Mouse (Mus musculus) myocyte (in vitro differentiated cells): ENCODE data around the gene Oprd1. TPM values are rescaled to one million over a fixed set of nuclear protein-coding genes. Genes with fewer than 3 reads are reported as not detected.

ENCODE experiments used
- H3K27me3 ChIP-seq: one replicate; pipeline ENCODE4 v1.6.1; 2011; ENCODE audit not compliant: control insufficient read depth, insufficient read depth, insufficient read length
- H3K36me3 ChIP-seq: one replicate; pipeline ENCODE4 v1.6.1; 2011; ENCODE audit not compliant: control insufficient read depth, insufficient read depth
- H3K4me2 ChIP-seq: one replicate; pipeline ENCODE4 v1.6.1; 2011; ENCODE audit warnings: low read depth, control low read depth
- H3K4me3 ChIP-seq: one replicate; pipeline ENCODE4 v1.5.1; 2011; ENCODE audit warnings: mild to moderate bottlenecking, control low read depth, moderate library complexity
- H3K79me2 ChIP-seq: one replicate; pipeline ENCODE4 v1.6.1; 2011; ENCODE audit not compliant: control insufficient read depth, insufficient read depth
- H3ac ChIP-seq: one replicate; pipeline ENCODE4 v1.6.1; 2011; ENCODE audit not compliant: control insufficient read depth, insufficient read length
- CEBPB ChIP-seq: IDR thresholded peaks from 2 replicates; pipeline ENCODE4 v1.6.1; 2011; ENCODE audit warnings: mild to moderate bottlenecking, moderate library complexity; ENCODE audit not compliant: poor library complexity, insufficient read depth, severe bottlenecking
- E2F4 ChIP-seq: IDR thresholded peaks from one replicate; pipeline ENCODE4 v1.6.1; 2011; ENCODE audit warnings: mild to moderate bottlenecking, control low read depth, moderate library complexity; ENCODE audit not compliant: insufficient read depth
- MAX ChIP-seq: IDR thresholded peaks from one replicate; pipeline ENCODE4 v1.6.1; 2011; ENCODE audit warnings: low read depth, mild to moderate bottlenecking, control low read depth
- MYOD1 ChIP-seq, 3 experiments: IDR thresholded peaks; one replicate each; pipeline ENCODE4 v1.6.1; 2011; ENCODE audit warnings: control low read depth in 2 of 3, low read depth in 2 of 3, mild to moderate bottlenecking in 2 of 3, moderate library complexity in 1 of 3; ENCODE audit not compliant: insufficient read length in 2 of 3, control insufficient read depth in 1 of 3
- MYOG ChIP-seq, 3 experiments: IDR thresholded peaks; one replicate each; pipeline ENCODE4 v1.6.1; 2011; ENCODE audit warnings: control low read depth in 2 of 3, low read depth in 2 of 3, mild to moderate bottlenecking in 2 of 3; ENCODE audit not compliant: insufficient read length in 2 of 3, control insufficient read depth in 1 of 3, insufficient read depth in 1 of 3
- POLR2A ChIP-seq: IDR thresholded peaks from one replicate; pipeline ENCODE4 v1.6.1; 2011; ENCODE audit warnings: low read depth, mild to moderate bottlenecking, control low read depth, moderate library complexity; ENCODE audit not compliant: insufficient read length
- POLR2AphosphoS2 ChIP-seq: IDR thresholded peaks from one replicate; pipeline ENCODE4 v1.6.1; 2011; ENCODE audit warnings: low read depth, control low read depth; ENCODE audit not compliant: insufficient read length
- REST ChIP-seq: IDR thresholded peaks from one replicate; pipeline ENCODE4 v1.6.1; 2011; ENCODE audit warnings: mild to moderate bottlenecking, control low read depth, moderate library complexity; ENCODE audit not compliant: insufficient read depth, insufficient read length
- SRF ChIP-seq: IDR thresholded peaks from one replicate; pipeline ENCODE4 v1.6.1; 2011; ENCODE audit warnings: low read depth; ENCODE audit not compliant: control insufficient read depth, insufficient read length
- TCF12 ChIP-seq: IDR thresholded peaks from one replicate; pipeline ENCODE4 v1.6.1; 2011; ENCODE audit warnings: mild to moderate bottlenecking, control low read depth; ENCODE audit not compliant: poor library complexity, insufficient read depth, severe bottlenecking
- TCF3 ChIP-seq: IDR thresholded peaks from one replicate; pipeline ENCODE4 v1.6.1; 2011; ENCODE audit warnings: low read depth, control low read depth; ENCODE audit not compliant: insufficient read length
- USF1 ChIP-seq: IDR thresholded peaks from one replicate; pipeline ENCODE4 v1.6.1; 2011; ENCODE audit warnings: low read depth, mild to moderate bottlenecking, control low read depth, moderate library complexity
- polyA plus RNA-seq: library from polyadenylated mRNA; unstranded; fragments of >200 nt; fragmentation: generic; extraction: Trizol; gene quantifications from one replicate; pipeline ENCODE4 v1.2.1, GENCODE M21; 2012; ENCODE audit warnings: missing spikeins

The Oprd1 gene
- polyA plus RNA-seq, 1 experiment: not detected

- Histone ChIP-seq H3K4me2 (no peak overlapping the region), H3K79me2 (no peaks in the 10 kb centered on the region), H3K36me3 (no peaks in the 10 kb centered on the region), H3K27me3 (peaks cover 71% of the 10 kb centered on the region), H3ac (no peak overlapping the region), H3K4me3 (no peak overlapping the region)
- TF ChIP-seq POLR2AphosphoS2: no peak
- no peak for TF ChIP-seq USF1
- TF ChIP-seq MYOG (IDR thresholded peaks at IDR 0.05; ENCODE audit: control insufficient read depth in 1 of 3, insufficient read depth in 1 of 3, insufficient read length in 2 of 3, low read depth in 2 of 3): no peak
- TF ChIP-seq TCF3: no peak
- no peak for TF ChIP-seq E2F4
- TF ChIP-seq REST: no peak
- no peak for TF ChIP-seq SRF
- no peak for TF ChIP-seq POLR2A
- no peak for TF ChIP-seq CEBPB
- no peak for TF ChIP-seq MAX
- TF ChIP-seq TCF12: no peak
Measured at GRCm38 (mm10) chr4:132119566-132119965, 24.7 kb downstream of the Oprd1 start.

- no peak for TF ChIP-seq TCF12
- no peak for TF ChIP-seq MYOG (IDR thresholded peaks at IDR 0.05; ENCODE audit: control insufficient read depth in 1 of 3, insufficient read depth in 1 of 3, insufficient read length in 2 of 3, low read depth in 2 of 3)
- no peak for TF ChIP-seq MAX
- TF ChIP-seq POLR2A: no peak
- TF ChIP-seq REST: no peak
- no peak for TF ChIP-seq TCF3
- no peak for TF ChIP-seq MYOD1 (IDR thresholded peaks at IDR 0.05; ENCODE audit: control insufficient read depth in 1 of 3, insufficient read length in 2 of 3, low read depth in 2 of 3)
- no peak for TF ChIP-seq POLR2AphosphoS2
- H3K79me2 ChIP-seq: no peaks in the 10 kb centered on the region
- H3K36me3 ChIP-seq: no peaks in the 10 kb centered on the region
- no peak overlapping the region for H3ac ChIP-seq
- H3K4me3 ChIP-seq: no peak overlapping the region
- peaks cover 70% of the 10 kb centered on the region for H3K27me3 ChIP-seq
- H3K4me2 ChIP-seq: no peak overlapping the region
Measured at GRCm38 (mm10) chr4:132116315-132116714, 28.0 kb downstream of the Oprd1 start.

- no peaks in the 10 kb centered on the region for H3K36me3 ChIP-seq
- no peaks in the 10 kb centered on the region for H3K79me2 ChIP-seq
- no peak overlapping the region for H3K4me2 ChIP-seq
- H3K4me3 ChIP-seq: no peak overlapping the region
- H3K27me3 ChIP-seq: peaks cover 78% of the 10 kb centered on the region
- no peak for TF ChIP-seq MAX
- no peak for TF ChIP-seq MYOD1 (IDR thresholded peaks at IDR 0.05; ENCODE audit: control insufficient read depth in 1 of 3, insufficient read length in 2 of 3, low read depth in 2 of 3)
- no peak for TF ChIP-seq USF1
- no peak for TF ChIP-seq TCF12
- TF ChIP-seq CEBPB: no peak
- TF ChIP-seq POLR2A: no peak
- no peak overlapping the region for H3ac ChIP-seq
Measured at GRCm38 (mm10) chr4:132113411-132114095, 30.7 kb downstream of the Oprd1 start.

GRCm38 (mm10) chr4:132111227-132111626 is 33.1 kb downstream of the Oprd1 start:
- H3ac ChIP-seq: no peak overlapping the region
- H3K36me3 ChIP-seq: no peaks in the 10 kb centered on the region
- H3K4me2 ChIP-seq: no peak overlapping the region
- no peak overlapping the region for H3K4me3 ChIP-seq
- TF ChIP-seq MYOD1 (IDR thresholded peaks at IDR 0.05; ENCODE audit: control insufficient read depth in 1 of 3, insufficient read length in 2 of 3, low read depth in 2 of 3) (no peak), E2F4 (no peak), REST (no peak), POLR2A (no peak), SRF (no peak), CEBPB (no peak), MAX (no peak), USF1 (no peak), POLR2AphosphoS2 (no peak), TCF3 (no peak)
- no peaks in the 10 kb centered on the region for H3K79me2 ChIP-seq
- H3K27me3 ChIP-seq: peaks cover 72% of the 10 kb centered on the region

GRCm38 (mm10) chr4:132108221-132108620 is 36.1 kb downstream of the Oprd1 start:
- Histone ChIP-seq H3K4me2 (no peak overlapping the region), H3K36me3 (no peaks in the 10 kb centered on the region), H3K27me3 (peaks cover 71% of the 10 kb centered on the region), H3K79me2 (no peaks in the 10 kb centered on the region), H3K4me3 (no peak overlapping the region), H3ac (no peak overlapping the region)
- TF ChIP-seq TCF12 (no peak), USF1 (no peak), SRF (no peak), E2F4 (no peak), MAX (no peak), CEBPB (no peak), REST (no peak), TCF3 (no peak)
